Mouse (Mus musculus): ENCODE data around the gene Cdr1. TPM values are rescaled to one million over a fixed set of nuclear protein-coding genes. Genes with fewer than 3 reads are reported as not detected.

Gene Cdr1
- polyA plus RNA-seq (2015; fragmentation: Illumina TruSeq; extraction: RNeasy Lipid Tissue Mini Kit (QIAGEN cat#74804); ENCODE audit: low read depth, low replicate concordance), result not detected

DNA sequence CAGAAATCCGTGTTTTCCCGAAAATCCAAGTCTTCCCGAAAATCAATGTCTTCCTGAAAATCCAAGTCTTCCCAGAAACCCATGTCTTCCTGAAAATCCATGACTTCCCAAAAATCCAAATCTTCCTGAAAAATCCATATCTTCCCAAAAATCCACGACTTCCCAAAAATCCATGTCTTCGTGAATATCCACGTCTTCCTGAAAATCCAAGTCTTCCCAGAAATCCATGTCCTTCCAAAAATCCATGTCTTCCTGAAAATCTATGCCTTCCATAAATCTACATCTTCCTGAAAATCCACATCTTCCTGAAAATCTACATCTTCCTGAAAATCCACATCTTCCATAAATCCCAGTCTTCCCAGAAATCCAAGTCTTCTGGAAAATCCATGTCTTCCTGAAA lies at the start of gene Cdr1:
Gene Cdr1 (minus strand): TSS at position 101 of the 400 bp plus-strand sequence.

